In the genomic region with DNA sequence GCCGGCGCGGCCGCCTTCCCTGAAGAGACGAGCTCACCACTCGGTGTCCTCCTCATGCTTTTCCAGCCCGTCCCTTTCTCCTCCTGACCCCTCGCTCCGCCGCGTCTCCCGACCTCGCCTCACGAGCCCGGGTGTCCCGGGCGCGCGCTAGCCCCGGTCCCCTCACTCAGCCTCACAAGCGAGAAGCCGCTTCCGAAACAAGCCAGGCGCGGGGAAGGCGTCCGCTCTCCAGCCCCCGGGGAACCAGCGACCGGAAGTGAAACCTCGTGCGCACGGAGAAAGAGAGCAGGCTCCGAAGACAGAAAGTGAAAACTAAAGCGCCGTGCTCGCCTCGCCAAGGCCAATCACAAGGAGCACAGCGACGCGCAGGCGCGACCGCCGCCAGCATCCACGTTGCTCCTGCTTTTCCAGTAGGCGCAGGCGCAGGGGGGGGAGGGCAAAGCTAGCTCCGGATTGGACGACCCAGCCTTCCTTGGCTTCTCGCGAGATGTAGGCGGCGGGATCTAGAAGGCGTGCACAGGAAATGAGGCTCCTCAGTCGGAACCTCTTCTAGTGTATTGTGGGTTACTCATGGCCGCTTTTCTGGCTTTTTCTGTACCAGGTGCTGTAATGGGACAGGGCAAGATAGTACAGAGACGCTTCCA, we compare ENCODE assay signal across 7 mouse cellular contexts. TPM values are rescaled to one million over a fixed set of nuclear protein-coding genes. Genes with fewer than 3 reads are reported as not detected.
A peak's percentile ranks its signal among the peaks of the same experiment; 100 is the strongest.
DNase-seq lines count a peak whose midpoint lies in the region; ATAC-seq lines count a peak whose summit lies in the region.

Fam208b (minus strand) TSS at position 314 of the 644 bp plus-strand sequence.

- peak within 1 kb of the TSS; percentile 92 for H3K4me3 ChIP-seq in intestine, embryonic 15.5 days (replicated peaks)
- peak within 1 kb of the TSS; percentile 87 for H3K4me3 ChIP-seq in midbrain, embryonic 10.5 days

- peak within 1 kb of the TSS; percentile 75 for H3K9ac ChIP-seq in intestine, embryonic 15.5 days

- no peaks in the 10 kb centered on the region for H3K27me3 ChIP-seq in intestine, embryonic 15.5 days (replicated peaks)
- H3K27me3 ChIP-seq in midbrain, embryonic 10.5 days (ENCODE audit: low read depth, poor library complexity, severe bottlenecking) = 0 out of 2 replicates have a peak, but pooled peaks cover 4% of the 10 kb centered on the region

- ATAC-seq in intestine, embryonic 15.5 days = peak; percentile 100

- DNase-seq in adrenal gland, adult 2 months = peak; percentile 99
- peak; percentile 96 for DNase-seq in embryo, embryonic 11.5 days (ENCODE audit: low read depth, low spot score)
- peak; percentile 94 to 98 for DNase-seq in gastrocnemius, postnatal 36 days
- peak; percentile 97 to 99 for DNase-seq in left cerebral cortex, postnatal 25 days (ENCODE audit: low spot score in 2 of 2)
- DNase-seq in midbrain, embryonic 10.5 days (ENCODE audit: low spot score) = peak; percentile 99
- peak; percentile 98 for DNase-seq in right cerebral cortex, postnatal 4 days

- peak within 1 kb of the TSS; percentile 58 for H3K4me2 ChIP-seq in intestine, embryonic 15.5 days (replicated peaks)

- no peaks in the 10 kb centered on the region for H3K36me3 ChIP-seq in intestine, embryonic 15.5 days
- 0 out of 2 replicates have a peak, but pooled peaks cover 2% of the 10 kb centered on the region for H3K36me3 ChIP-seq in midbrain, embryonic 10.5 days

- intact Hi-C loops in gastrocnemius, postnatal 36 days (cut with DNase I) = loop anchor here (2.0 kb wide), 2 partner anchors 22 to 72 kb away; partner anchors contain the start of gene Gdi2
- intact Hi-C loops in left cerebral cortex, postnatal 25 days (cut with DNase I) = loop anchor here (1.0 kb wide), 1 partner anchor 22 kb away; no protein-coding TSS in a partner anchor

- no peaks in the 10 kb centered on the region for H3K9me3 ChIP-seq in intestine, embryonic 15.5 days
- H3K9me3 ChIP-seq in midbrain, embryonic 10.5 days (replicated peaks) = peaks cover 3% of the 10 kb centered on the region; the same call in 1 of the 2 replicates

- peak within 1 kb of the TSS; percentile 94 for H3K27ac ChIP-seq in intestine, embryonic 15.5 days
- H3K27ac ChIP-seq in midbrain, embryonic 10.5 days (replicated peaks) = peak within 1 kb of the TSS; percentile 92

- no peaks in the 10 kb centered on the region for H3K4me1 ChIP-seq in intestine, embryonic 15.5 days (replicated peaks)
- peaks cover 11% of the 10 kb centered on the region for H3K4me1 ChIP-seq in midbrain, embryonic 10.5 days

- under 1% methylated on average over 58 of the region's 58 CpGs for WGBS in intestine, embryonic 15.5 days
- WGBS in midbrain, embryonic 10.5 days = under 1% methylated on average over 57 of the region's 58 CpGs

RNA-seq across cellular contexts. Expression of gene Fam208b, which starts in this region (rescaled TPM):
- 10 to 100 TPM; 16.9 to 29.0 TPM for total RNA-seq in adrenal gland, adult 2 months (2021)
- polyA plus RNA-seq in adrenal gland, adult 2 months (2012; rRNA removed) = 0.88 and 1.4 TPM in 2 replicates
- 1 to 10 TPM; 5.5 to 7.4 TPM for total RNA-seq in gastrocnemius, postnatal 36 days (2021)
- polyA plus RNA-seq in intestine, embryonic 15.5 days (2015; fragmentation: Nextera tagmentation; extraction: Ambion mirVana) = 8.6 and 12.7 TPM in 2 replicates
- 10 to 100 TPM; 24.7 to 30.1 TPM for total RNA-seq in left cerebral cortex, postnatal 25 days (2021)
- 16.9 and 17.8 TPM in 2 replicates for polyA plus RNA-seq in midbrain, embryonic 10.5 days (2016; fragmentation: Nextera tagmentation; extraction: Ambion mirVana)

Comparison
In these comparisons a context has a peak if more than half of its experiments do, and no peak if none do; other contexts are left out.
1. Peak in every context shown above with its lines: DNase-seq, ATAC-seq, H3K4me3 ChIP-seq and H3K27ac ChIP-seq.